Mouse (Mus musculus) midbrain, embryonic 14.5 days (tissue): ENCODE results near the gene Bmpr2. TPM values are rescaled to one million over a fixed set of nuclear protein-coding genes. Genes with fewer than 3 reads are reported as not detected.

Source experiments
- ATAC-seq: fragments of 200-750 bp; cut with Nextera tagmentation; 2 replicates; pipeline ENCODE4 v1.8.0; 2017; ENCODE audit warnings: moderate number of reproducible peaks, moderate library complexity; ENCODE audit not compliant: low FRiP score, low TSS enrichment
- DNase-seq: peaks from one replicate; pipeline ENCODE4 v3.0.0-alpha.2; 2015
- H3K27ac ChIP-seq: fragments of 300-500 bp; sonication (generic); replicated peaks from 2 replicates; pipeline ENCODE4 v1.5.1; 2014; ENCODE audit warnings: mild to moderate bottlenecking, low read depth, low read length, moderate library complexity
- H3K27me3 ChIP-seq: fragments of 300-500 bp; sonication (generic); 2 replicates; pipeline ENCODE4 v1.6.1; 2014; ENCODE audit warnings: low read length, control low read depth, mixed read lengths; ENCODE audit not compliant: control insufficient read depth, insufficient read depth
- H3K36me3 ChIP-seq: fragments of 300-500 bp; sonication (generic); 2 replicates; pipeline ENCODE4 v1.6.1; 2014; ENCODE audit warnings: low read length, control low read depth; ENCODE audit not compliant: control insufficient read depth, insufficient read depth
- H3K4me1 ChIP-seq: fragments of 300-500 bp; sonication (generic); 2 replicates; pipeline ENCODE4 v1.6.1; 2014; ENCODE audit warnings: mild to moderate bottlenecking, antibody characterized with exemption, low read length, control low read depth; ENCODE audit not compliant: control insufficient read depth, insufficient read depth
- H3K4me2 ChIP-seq: fragments of 300-500 bp; sonication (generic); 2 replicates; pipeline ENCODE4 v1.6.1; 2014; ENCODE audit warnings: mild to moderate bottlenecking, low read length, moderate library complexity
- H3K4me3 ChIP-seq: fragments of 300-500 bp; sonication (generic); replicated peaks from 2 replicates; pipeline ENCODE4 v1.5.1; 2014; ENCODE audit warnings: low read depth, low read length
- H3K9ac ChIP-seq: fragments of 300-500 bp; sonication (generic); replicated peaks from 2 replicates; pipeline ENCODE4 v1.6.1; 2014; ENCODE audit warnings: mild to moderate bottlenecking, low read length, moderate library complexity
- H3K9me3 ChIP-seq: fragments of 300-500 bp; sonication (generic); 2 replicates; pipeline ENCODE4 v1.6.1; 2016; ENCODE audit warnings: low read length, control low read depth, mixed read lengths; ENCODE audit not compliant: control insufficient read depth
- WGBS: fragments of 180-500 bp; shearing (Covaris S2); extraction: QIAGEN DNeasy Blood & Tissue Kit; methylation state at CpG from one replicate; pipeline ENCODE4 v1.1.7; 2014; 5-methylcytosine and 5-hydroxymethylcytosine counted together
- polyA plus RNA-seq: library from polyadenylated mRNA; unstranded; fragments of >200 nt; fragmentation: Nextera tagmentation; extraction: Ambion mirVana; gene quantifications from 2 replicates; pipeline ENCODE4 v1.2.1, GENCODE M21; 2014

The Bmpr2 gene
- polyA plus RNA-seq, 1 experiment from 2014 or later: 19.0 TPM

DNA sequence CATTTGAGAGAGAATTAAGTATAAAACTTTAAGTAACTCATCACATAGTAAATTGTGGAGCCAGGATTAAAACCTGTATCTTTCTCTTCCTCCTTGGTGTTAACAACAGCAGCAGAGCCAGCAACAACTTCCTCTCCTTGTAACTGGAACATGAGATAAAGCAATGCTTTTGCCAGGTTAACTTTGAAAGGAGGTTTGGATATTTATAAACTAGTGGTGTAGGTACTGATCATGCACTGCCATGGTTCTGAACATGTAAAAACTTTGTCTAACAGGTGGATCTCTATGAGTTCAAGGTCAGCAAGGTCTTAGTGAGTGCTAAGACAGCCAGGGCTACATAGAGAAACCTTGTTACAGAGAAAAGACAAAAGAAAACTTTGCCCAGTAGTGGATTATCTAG is 3.4 kb downstream of the Bmpr2 start:
- peak overlapping the region; percentile 18 for H3K9ac ChIP-seq
- no peak overlapping the region for H3K27ac ChIP-seq
- peaks cover 19% of the 10 kb centered on the region for H3K4me1 ChIP-seq
- no peak for DNase-seq
- no peak for ATAC-seq
- H3K4me2 ChIP-seq: peak overlapping the region; percentile 80
- peak overlapping the region; percentile 39 for H3K4me3 ChIP-seq
- H3K27me3 ChIP-seq: no peaks in the 10 kb centered on the region
- no peaks in the 10 kb centered on the region for H3K9me3 ChIP-seq
- H3K36me3 ChIP-seq: no peaks in the 10 kb centered on the region

DNA sequence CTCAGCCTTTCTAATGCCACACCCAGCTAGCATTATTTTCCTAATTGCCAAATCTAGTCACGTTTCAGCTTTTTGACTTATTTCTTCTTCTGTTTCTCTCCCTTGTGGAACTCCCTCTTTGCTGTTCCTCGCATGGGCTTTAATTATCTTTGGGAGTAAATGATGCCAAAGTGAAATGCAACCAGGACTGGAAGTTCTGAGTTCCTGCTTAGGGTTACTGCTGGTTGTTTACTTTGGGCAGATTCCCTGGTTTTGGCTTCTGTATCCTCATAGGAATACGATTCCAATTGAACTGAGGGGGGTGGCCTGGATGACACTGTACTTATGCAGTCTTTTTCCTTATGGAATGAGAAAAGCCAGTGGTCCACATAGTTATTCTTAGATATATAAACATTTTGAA is 8.7 kb downstream of the Bmpr2 start:
- WGBS: 89% methylated on average over 3 of the region's 3 CpGs
- ATAC-seq (no peak), DNase-seq (no peak)
- Histone ChIP-seq H3K4me1 (peaks cover 16% of the 10 kb centered on the region), H3K4me3 (no peak overlapping the region), H3K27ac (no peak overlapping the region), H3K4me2 (no peak overlapping the region), H3K36me3 (no peaks in the 10 kb centered on the region), H3K9ac (no peak overlapping the region), H3K9me3 (no peaks in the 10 kb centered on the region), H3K27me3 (no peaks in the 10 kb centered on the region)

DNA sequence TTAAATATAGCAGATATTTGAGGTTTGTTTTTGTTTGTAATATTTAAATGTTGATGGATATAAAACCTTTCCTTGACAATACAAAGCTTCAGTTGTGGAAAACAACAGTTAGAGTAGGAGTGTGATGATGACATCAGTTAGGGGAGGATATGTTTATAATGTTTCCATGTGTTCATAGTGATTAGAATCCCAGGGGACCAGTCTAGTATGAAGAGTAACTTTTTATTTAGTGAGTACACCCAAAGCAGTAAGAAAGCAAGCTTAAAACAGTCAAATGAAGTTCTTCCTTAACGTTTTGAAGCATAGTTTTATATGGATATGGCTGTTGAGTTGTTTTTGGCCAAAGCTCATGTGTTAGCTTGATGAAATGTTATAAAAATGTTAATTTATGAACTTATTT is 17.9 kb downstream of the Bmpr2 start:
- H3K4me3 ChIP-seq: no peak overlapping the region
- no peak overlapping the region for H3K4me2 ChIP-seq
- 87% methylated on average over 1 of the region's 1 CpGs for WGBS

DNA sequence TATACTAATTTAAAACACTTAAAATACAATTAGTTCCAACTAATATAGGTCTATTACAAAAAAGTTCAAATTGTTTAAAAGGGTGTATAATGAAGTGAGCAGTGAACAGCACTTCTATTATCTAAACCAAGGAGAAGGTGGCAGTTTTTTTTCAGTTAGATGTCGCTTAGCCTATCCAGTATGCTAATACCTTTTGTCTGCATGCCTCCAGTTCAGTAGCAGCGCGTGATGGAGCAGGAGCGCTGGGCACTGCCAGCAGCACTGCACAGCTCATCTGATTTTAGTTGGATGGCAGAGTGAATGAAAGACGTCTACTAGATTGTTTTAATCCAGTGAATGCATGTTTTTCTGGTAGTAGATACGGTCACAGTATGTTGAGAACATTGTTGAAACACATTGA is 25.8 kb downstream of the Bmpr2 start:
- WGBS: 8% methylated on average over 6 of the region's 6 CpGs
- Histone ChIP-seq H3K4me1 (peaks cover 7% of the 10 kb centered on the region; the same call in 1 of the 2 replicates), H3K27ac (peak overlapping the region; percentile 64), H3K36me3 (no peaks in the 10 kb centered on the region), H3K9me3 (no peaks in the 10 kb centered on the region), H3K9ac (0 out of 2 replicates have a peak overlapping the region, but pooled peaks have one; percentile 17), H3K4me3 (no peak overlapping the region), H3K4me2 (peak overlapping the region; percentile 33), H3K27me3 (no peaks in the 10 kb centered on the region)
- DNase-seq: peak; percentile 77
- ATAC-seq: peak; percentile 81; the same call in 1 of the 2 replicates

More for the DNA sequence above, 17.9 kb downstream of the Bmpr2 start:
- DNase-seq (no peak), ATAC-seq (no peak)
- Histone ChIP-seq H3K9ac (no peak overlapping the region), H3K27ac (no peak overlapping the region), H3K4me1 (no peaks in the 10 kb centered on the region), H3K36me3 (no peaks in the 10 kb centered on the region), H3K9me3 (no peaks in the 10 kb centered on the region), H3K27me3 (no peaks in the 10 kb centered on the region)

DNA sequence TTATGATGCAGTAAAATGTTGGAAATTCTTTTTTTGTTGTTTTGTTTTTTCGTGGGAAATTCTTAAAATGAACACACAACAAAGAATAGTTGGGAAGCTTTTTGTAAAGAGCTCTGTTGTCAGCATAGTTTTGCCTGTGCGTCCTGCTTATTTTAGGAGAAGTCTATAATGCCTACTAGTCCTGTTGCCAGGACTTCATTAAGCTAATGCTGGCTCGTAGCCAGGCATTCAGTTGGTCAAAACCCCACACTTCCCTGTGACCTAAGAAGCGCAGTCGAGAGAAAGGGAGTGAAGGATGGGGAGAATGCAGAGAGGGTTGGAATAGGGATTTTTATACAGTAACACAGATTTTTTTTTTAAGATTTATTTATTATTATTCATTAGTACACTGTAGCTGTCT is 26.5 kb downstream of the Bmpr2 start:
- Histone ChIP-seq H3K4me3 (no peak overlapping the region), H3K27ac (no peak overlapping the region), H3K9me3 (no peaks in the 10 kb centered on the region), H3K27me3 (no peaks in the 10 kb centered on the region), H3K36me3 (no peaks in the 10 kb centered on the region), H3K4me1 (peaks cover 7% of the 10 kb centered on the region; the same call in 1 of the 2 replicates), H3K4me2 (no peak overlapping the region), H3K9ac (no peak overlapping the region)
- ATAC-seq (no peak; the same call in 1 of the 2 replicates), DNase-seq (peak; percentile 75)
- 47% methylated on average over 5 of the region's 5 CpGs for WGBS

DNA sequence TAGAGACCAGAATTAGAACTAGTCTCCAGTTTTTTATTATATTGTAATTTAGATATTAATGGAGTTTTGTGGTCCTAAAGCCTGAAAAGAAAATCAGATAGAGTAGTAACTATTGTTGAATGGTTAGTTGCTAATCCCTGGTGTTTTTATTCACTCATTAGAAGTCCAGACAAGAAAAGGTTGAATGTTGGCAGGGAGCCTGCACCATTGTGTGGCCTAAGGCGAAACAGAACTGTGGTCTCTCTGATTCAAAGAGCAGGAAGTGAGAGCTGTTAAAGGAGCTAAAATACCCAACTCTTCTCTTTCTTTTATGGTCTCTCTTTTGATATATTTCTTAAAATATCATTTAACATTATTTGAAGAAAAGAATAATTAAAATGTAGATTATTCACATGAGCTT is 32.1 kb downstream of the Bmpr2 start:
- H3K27me3 ChIP-seq: no peaks in the 10 kb centered on the region
- no peak overlapping the region for H3K9ac ChIP-seq
- ATAC-seq (no peak), DNase-seq (peak; percentile 78)
- H3K9me3 ChIP-seq: no peaks in the 10 kb centered on the region
- no peaks in the 10 kb centered on the region for H3K4me1 ChIP-seq
- H3K27ac ChIP-seq: no peak overlapping the region
- no peak overlapping the region for H3K4me2 ChIP-seq
- H3K4me3 ChIP-seq: no peak overlapping the region
- no peaks in the 10 kb centered on the region for H3K36me3 ChIP-seq
- 4% methylated on average over 1 of the region's 1 CpGs for WGBS

DNA sequence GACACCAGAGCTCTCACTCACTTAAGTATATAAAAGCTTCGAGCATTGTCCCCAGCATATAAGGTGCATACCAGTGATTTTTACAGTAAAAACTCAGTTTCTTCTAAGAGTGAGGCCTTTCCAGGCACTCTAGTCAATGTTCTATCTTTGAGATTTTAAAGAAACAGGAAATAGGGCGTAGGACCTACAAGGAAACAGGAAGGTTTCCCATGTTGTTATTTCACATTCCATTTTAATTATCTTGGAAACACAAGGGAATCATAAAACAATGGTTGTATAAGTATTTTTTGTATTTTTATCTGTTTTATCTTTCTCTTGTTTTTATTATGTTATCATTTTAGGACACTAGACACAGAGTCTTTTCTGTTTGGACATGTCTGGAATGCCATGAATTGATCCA is 34.7 kb downstream of the Bmpr2 start:
- no peaks in the 10 kb centered on the region for H3K9me3 ChIP-seq
- H3K27me3 ChIP-seq: no peaks in the 10 kb centered on the region
- H3K27ac ChIP-seq: no peak overlapping the region
- no peak overlapping the region for H3K4me3 ChIP-seq
- no peaks in the 10 kb centered on the region for H3K36me3 ChIP-seq
- H3K9ac ChIP-seq: no peak overlapping the region
- no peak overlapping the region for H3K4me2 ChIP-seq
- H3K4me1 ChIP-seq: no peaks in the 10 kb centered on the region
- 91% methylated on average over 2 of the region's 2 CpGs for WGBS
- no peak for DNase-seq
- ATAC-seq: no peak

DNA sequence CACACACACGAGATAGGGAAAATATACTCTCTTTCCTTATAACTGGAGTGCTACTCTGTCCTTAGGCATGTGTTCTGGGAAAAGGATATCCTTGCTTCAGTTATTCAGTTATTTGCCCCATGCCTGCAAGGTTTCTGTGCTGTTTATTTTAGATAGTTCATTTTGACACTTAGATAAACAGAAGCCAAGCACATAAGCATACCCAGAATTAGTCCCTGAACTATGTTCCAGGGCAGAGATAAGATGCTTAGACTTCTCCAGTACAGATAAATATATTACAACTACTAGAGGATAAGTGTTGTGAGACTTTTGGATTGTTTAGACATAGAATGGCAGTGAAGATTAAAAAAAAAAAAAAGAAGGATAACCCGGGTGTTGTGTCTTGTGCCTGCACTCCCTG is 41.2 kb downstream of the Bmpr2 start:
- DNase-seq: no peak
- no peak for ATAC-seq
- H3K4me2 ChIP-seq: no peak overlapping the region
- no peak overlapping the region for H3K9ac ChIP-seq
- no peaks in the 10 kb centered on the region for H3K36me3 ChIP-seq
- 87% methylated on average over 2 of the region's 2 CpGs for WGBS
- H3K27me3 ChIP-seq: no peaks in the 10 kb centered on the region
- no peak overlapping the region for H3K4me3 ChIP-seq
- no peaks in the 10 kb centered on the region for H3K9me3 ChIP-seq
- no peaks in the 10 kb centered on the region for H3K4me1 ChIP-seq
- H3K27ac ChIP-seq: no peak overlapping the region

DNA sequence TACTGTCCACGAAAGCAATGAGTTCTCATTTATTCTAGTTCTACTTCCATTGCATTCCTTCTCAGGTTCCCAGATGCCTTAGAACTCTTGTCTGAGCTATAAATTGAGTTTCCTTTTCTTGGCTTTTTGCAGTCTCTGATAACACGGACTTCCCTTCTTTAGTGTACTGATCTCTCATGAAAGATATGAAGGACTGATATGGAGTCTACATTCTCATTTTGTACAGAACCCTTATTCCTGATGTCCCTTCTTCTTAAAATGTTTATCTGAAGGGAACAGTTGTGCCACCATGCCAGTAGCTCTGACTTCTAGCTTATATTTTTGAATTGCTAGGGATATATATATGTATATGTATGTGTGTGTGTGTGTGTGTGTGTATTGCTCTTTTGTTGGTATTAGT is 46.7 kb downstream of the Bmpr2 start:
- H3K9me3 ChIP-seq: no peaks in the 10 kb centered on the region
- 86% methylated on average over 2 of the region's 2 CpGs for WGBS
- no peaks in the 10 kb centered on the region for H3K4me1 ChIP-seq
- H3K27me3 ChIP-seq: no peaks in the 10 kb centered on the region
- DNase-seq: no peak
- no peak overlapping the region for H3K4me3 ChIP-seq
- H3K4me2 ChIP-seq: no peak overlapping the region
- no peaks in the 10 kb centered on the region for H3K36me3 ChIP-seq
- H3K9ac ChIP-seq: no peak overlapping the region
- ATAC-seq: no peak
- no peak overlapping the region for H3K27ac ChIP-seq
